ENCODE assay signal across 27 mouse cellular contexts in the genomic region with DNA sequence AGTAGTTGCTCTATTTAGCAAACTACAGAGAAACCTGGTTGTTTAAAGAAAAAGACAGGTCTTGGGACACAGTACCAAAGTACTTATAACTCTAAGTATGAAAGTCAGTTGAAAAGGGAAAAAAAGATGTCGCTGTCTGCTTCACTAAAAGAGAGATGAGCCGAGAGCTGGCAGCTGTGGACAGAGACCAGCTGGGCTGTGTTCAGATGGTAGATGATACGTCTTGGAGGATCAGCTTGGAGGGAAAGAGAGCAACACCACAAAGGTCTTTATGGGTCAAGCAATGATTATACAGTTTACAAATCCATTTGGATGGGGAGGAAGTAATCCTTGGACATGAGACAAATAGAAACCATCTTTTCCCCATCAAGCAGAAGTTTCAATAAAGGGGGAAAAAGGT. TPM values are rescaled to one million over a fixed set of nuclear protein-coding genes. Genes with fewer than 3 reads are reported as not detected.
DNase-seq lines count a peak whose midpoint lies in the region; ATAC-seq lines count a peak whose summit lies in the region.
"Had no signal": no experiment of that assay in that cellular context is flagged by ENCODE, and none has a peak within 500 bp of the region (broad histone marks: within the 10 kb centered on the region; RNA-seq: fewer than 3 reads in every experiment).

No protein-coding gene starts in this region.

- H3K9me3 ChIP-seq in lung, embryonic 16.5 days (ENCODE audit: control insufficient read depth, low read length), result no peaks in the 10 kb centered on the region
- H3K9me3 ChIP-seq: embryonic facial prominence, embryonic 12.5 days; embryonic facial prominence, embryonic 15.5 days; G1E; heart, embryonic 13.5 days had no signal

- 45% methylated on average over 3 of the region's 3 CpGs for WGBS in lung, embryonic 16.5 days

- no peaks in the 10 kb centered on the region for H3K27me3 ChIP-seq in lung, embryonic 16.5 days (ENCODE audit: control insufficient read depth, insufficient read depth, low read depth, low read length)
- H3K27me3 ChIP-seq: CH12.LX; embryonic facial prominence, embryonic 12.5 days; embryonic facial prominence, embryonic 15.5 days; heart, embryonic 13.5 days; Patski had no signal

- H3K4me3 ChIP-seq in lung, embryonic 16.5 days (ENCODE audit: low read length), result no peak overlapping the region
- H3K4me3 ChIP-seq: embryonic facial prominence, embryonic 12.5 days; embryonic facial prominence, embryonic 15.5 days; gastrocnemius, adult 2 months; heart, embryonic 13.5 days had no signal

- peak; percentile 88 for ATAC-seq in lung, embryonic 16.5 days (ENCODE audit: low read depth)
- ATAC-seq: forebrain, embryonic 14.5 days; forebrain, postnatal 0 days; hindbrain, postnatal 0 days; Patski had no signal

- H3K27ac ChIP-seq in lung, embryonic 16.5 days (ENCODE audit: low read length), result no peak overlapping the region
- H3K27ac ChIP-seq: embryonic facial prominence, embryonic 12.5 days; embryonic facial prominence, embryonic 15.5 days; gastrocnemius, adult 2 months; heart, embryonic 13.5 days; hindbrain, embryonic 14.5 days; hindbrain, postnatal 0 days had no signal

- DNase-seq in kidney, postnatal 10 days, result peak; percentile 27
- no peak for DNase-seq in kidney, adult 18-20 months
- DNase-seq in lung, adult 18-20 months, result no peak
- DNase-seq in lung, postnatal 36 days, result peak; percentile 57
- no peak for DNase-seq in cerebellum, adult 11-12 months
- DNase-seq: adrenal gland, postnatal 10 days; adrenal gland, postnatal 36 days; B cell, adult 2 months; cerebellum, adult 2 months; cerebellum, adult 9-11 months; cerebellum, postnatal 25 days; forebrain, postnatal 0 days; gastrocnemius, adult 2 months; gastrocnemius, postnatal 14 days; heart, adult 18-20 months; heart, postnatal 14 days; heart, postnatal 4 days had no signal

- H3K4me2 ChIP-seq in lung, embryonic 16.5 days (ENCODE audit: low read depth, low read length), result no peak overlapping the region
- H3K4me2 ChIP-seq: embryonic facial prominence, embryonic 12.5 days; embryonic facial prominence, embryonic 15.5 days; heart, embryonic 13.5 days; hindbrain, embryonic 14.5 days had no signal

- H3K4me1 ChIP-seq in lung, embryonic 16.5 days (replicated peaks; ENCODE audit: control insufficient read depth, insufficient read depth, low read length), result peaks cover 4% of the 10 kb centered on the region; the same call in 1 of the 2 replicates
- H3K4me1 ChIP-seq: embryonic facial prominence, embryonic 12.5 days; embryonic facial prominence, embryonic 15.5 days had no signal

- no peak overlapping the region for H3K9ac ChIP-seq in lung, embryonic 16.5 days (ENCODE audit: low read length)
- H3K9ac ChIP-seq: embryonic facial prominence, embryonic 12.5 days; embryonic facial prominence, embryonic 15.5 days; forebrain, postnatal 0 days; heart, embryonic 13.5 days; hindbrain, embryonic 14.5 days had no signal

- no peaks in the 10 kb centered on the region for H3K36me3 ChIP-seq in lung, embryonic 16.5 days (ENCODE audit: control insufficient read depth, insufficient read depth, low read length)
- H3K36me3 ChIP-seq: embryonic facial prominence, embryonic 12.5 days; embryonic facial prominence, embryonic 15.5 days; G1E; heart, embryonic 13.5 days had no signal

RNA-seq across cellular contexts. Expression of a gene that starts 12.5 kb away (rescaled TPM):
- 0.29 and 0.83 TPM in 2 replicates for polyA plus RNA-seq in lung, embryonic 16.5 days (2015; fragmentation: Nextera tagmentation; extraction: Ambion mirVana)
- polyA plus RNA-seq: G1E had no signal

RNA-seq across cellular contexts. Expression of a gene that starts 55.7 kb away (rescaled TPM):
- polyA plus RNA-seq in lung, embryonic 16.5 days (2015; fragmentation: Nextera tagmentation; extraction: Ambion mirVana), result 16.3 and 18.3 TPM in 2 replicates
- polyA plus RNA-seq: G1E had no signal

Comparison
In these comparisons a context has a peak if more than half of its experiments do, and no peak if none do; other contexts are left out.
1. DNase-seq: peak in kidney, postnatal 10 days (single experiment) and lung, postnatal 36 days (single experiment); none in kidney, adult 18-20 months (single experiment), lung, adult 18-20 months (0 of 2) and cerebellum, adult 11-12 months (single experiment).